Mouse (Mus musculus) G1E (cell line): ENCODE measurements at regions not wholly inside any gene's neighbourhood (a gene's known extent, or its start where the extent isn't known, plus 50 kb on each side); places are given as distances from the start of the nearest gene placed in this dataset.

Experiments used
- CTCF ChIP-seq: IDR thresholded peaks from 2 replicates; pipeline ENCODE4 v1.5.1; 2012; ENCODE audit warnings: low read depth, low read length, inconsistent platforms, mixed read lengths
- GATA1 ChIP-seq: IDR thresholded peaks from 2 replicates; pipeline ENCODE4 v1.6.1; 2012; ENCODE audit warnings: borderline replicate concordance, low read length, inconsistent platforms, mixed read lengths
- GATA2 ChIP-seq: IDR thresholded peaks from 2 replicates; pipeline ENCODE4 v1.6.1; 2012; ENCODE audit warnings: low read depth, low read length, inconsistent platforms, borderline replicate concordance
- POLR2AphosphoS5 ChIP-seq: IDR thresholded peaks from 2 replicates; pipeline ENCODE4 v1.6.1; 2012; ENCODE audit warnings: low read depth, low read length, inconsistent platforms; ENCODE audit not compliant: insufficient replicate concordance
- TAL1 ChIP-seq: conservative IDR thresholded peaks from 2 replicates; pipeline ENCODE4 v1.6.1; 2012; ENCODE audit warnings: low read depth, low read length, inconsistent platforms, mixed read lengths

DNA sequence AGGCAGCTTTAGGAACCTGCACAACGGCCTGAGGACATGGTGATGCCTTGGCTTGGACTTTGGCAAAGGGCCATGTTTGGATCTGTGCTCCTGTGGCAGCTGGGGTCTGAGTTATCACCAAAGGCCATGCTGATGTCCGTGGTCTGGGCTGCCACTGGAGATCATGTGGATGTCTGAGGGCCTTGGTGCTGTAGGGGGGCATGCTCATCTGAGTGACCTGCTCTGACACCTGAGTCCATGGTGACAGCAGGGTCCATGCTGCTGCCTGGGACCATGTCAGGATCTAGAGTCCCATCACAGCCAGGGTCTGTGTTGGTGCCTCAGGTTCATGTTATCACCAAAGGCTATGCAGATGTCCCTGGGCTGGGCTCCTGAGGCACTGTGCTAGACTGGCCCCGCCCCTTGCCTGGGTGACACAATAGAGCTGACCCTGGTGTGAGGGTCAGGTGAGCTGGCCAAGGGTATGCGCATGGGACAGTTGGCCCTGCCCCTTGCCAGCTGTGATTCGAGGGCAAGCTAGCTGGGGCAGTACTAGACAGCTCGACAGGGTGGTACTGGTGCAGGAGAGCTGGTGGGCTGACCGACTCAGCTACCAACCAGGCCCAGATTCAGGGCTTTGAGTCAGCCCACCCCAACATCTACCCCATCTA, 77.0 kb upstream of the Rcn1 start:
- TF ChIP-seq TAL1, result no peak
- no peak for TF ChIP-seq CTCF
- no peak for TF ChIP-seq GATA1
- TF ChIP-seq POLR2AphosphoS5, result no peak
- no peak for TF ChIP-seq GATA2
